Mouse (Mus musculus) heart, embryonic 16.5 days (tissue): ENCODE results near the gene Abcc2. TPM values are rescaled to one million over a fixed set of nuclear protein-coding genes. Genes with fewer than 3 reads are reported as not detected.

Experiments
- ATAC-seq: fragments of 200-750 bp; cut with Nextera tagmentation; replicated peaks from 2 replicates; pipeline ENCODE4 v1.8.0; 2017; ENCODE audit warnings: moderate number of reproducible peaks; ENCODE audit not compliant: insufficient read depth, low FRiP score; ENCODE audit errors: extremely low read depth
- H3K27ac ChIP-seq: fragments of 300-500 bp; sonication (generic); 2 replicates; pipeline ENCODE4 v1.5.1; 2014; ENCODE audit warnings: mild to moderate bottlenecking, low read length, control low read depth, moderate library complexity
- H3K27me3 ChIP-seq: fragments of 300-500 bp; sonication (generic); 2 replicates; pipeline ENCODE4 v1.6.1; 2014; ENCODE audit warnings: low read length, mixed read lengths; ENCODE audit not compliant: control insufficient read depth, insufficient read depth
- H3K36me3 ChIP-seq: fragments of 300-500 bp; sonication (generic); 2 replicates; pipeline ENCODE4 v1.6.1; 2014; ENCODE audit not compliant: control insufficient read depth, insufficient read depth
- H3K4me1 ChIP-seq: fragments of 300-500 bp; sonication (generic); 2 replicates; pipeline ENCODE4 v1.6.1; 2014; ENCODE audit warnings: low read length, mixed read lengths; ENCODE audit not compliant: control insufficient read depth, insufficient read depth
- H3K4me2 ChIP-seq: fragments of 300-500 bp; sonication (generic); 2 replicates; pipeline ENCODE4 v1.6.1; 2014; ENCODE audit warnings: low read depth, mild to moderate bottlenecking, control low read depth, low read length
- H3K4me3 ChIP-seq: fragments of 300-500 bp; sonication (generic); 2 replicates; pipeline ENCODE4 v1.5.1; 2014; ENCODE audit warnings: mild to moderate bottlenecking, control low read depth, low read length
- H3K9ac ChIP-seq: fragments of 300-500 bp; sonication (generic); 2 replicates; pipeline ENCODE4 v1.6.1; 2014; ENCODE audit warnings: low read length, control low read depth
- H3K9me3 ChIP-seq: fragments of 300-500 bp; sonication (generic); replicated peaks from 2 replicates; pipeline ENCODE4 v1.6.1; 2016; ENCODE audit warnings: low read length; ENCODE audit not compliant: control insufficient read depth
- WGBS: fragments of 180-500 bp; shearing (Covaris S2); extraction: QIAGEN DNeasy Blood & Tissue Kit; methylation state at CpG from one replicate; pipeline ENCODE4 v1.1.7; 2014; 5-methylcytosine and 5-hydroxymethylcytosine counted together
- polyA plus RNA-seq: library from polyadenylated mRNA; unstranded; fragments of >200 nt; fragmentation: Nextera tagmentation; extraction: Ambion mirVana; gene quantifications from 2 replicates; pipeline ENCODE4 v1.2.1, GENCODE M21; 2015

The Abcc2 gene
- polyA plus RNA-seq, 1 experiment from 2014 or later, result 0.11 TPM

DNA sequence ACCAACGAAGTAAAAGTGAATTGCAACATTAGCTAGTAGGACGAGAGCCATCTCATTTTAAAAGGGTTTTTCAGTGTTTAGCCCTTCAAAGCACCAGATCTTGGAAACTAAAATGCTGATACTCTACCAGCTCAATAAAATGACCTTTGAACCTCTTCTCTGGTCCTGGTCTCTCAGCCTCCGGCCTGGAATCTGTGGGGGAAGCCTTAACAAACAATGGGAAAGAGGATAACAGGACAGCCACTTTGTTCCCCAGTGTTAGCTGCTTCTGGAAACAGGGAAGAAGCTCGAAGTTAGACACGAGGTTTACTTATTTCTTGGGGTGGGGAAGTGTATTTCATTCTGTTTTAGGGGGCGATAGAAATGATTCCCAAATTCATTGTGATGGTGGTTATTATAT is 9.7 kb upstream of the Abcc2 start:
- Histone ChIP-seq H3K36me3 (peaks cover 6% of the 10 kb centered on the region; the same call in 1 of the 2 replicates), H3K9ac (no peak overlapping the region), H3K4me2 (no peak overlapping the region), H3K4me3 (no peak overlapping the region), H3K9me3 (no peaks in the 10 kb centered on the region), H3K4me1 (no peaks in the 10 kb centered on the region), H3K27me3 (0 out of 2 replicates have a peak, but pooled peaks cover 2% of the 10 kb centered on the region), H3K27ac (no peak overlapping the region)
- ATAC-seq, result no peak
- 65% methylated on average over 6 of the region's 6 CpGs for WGBS

DNA sequence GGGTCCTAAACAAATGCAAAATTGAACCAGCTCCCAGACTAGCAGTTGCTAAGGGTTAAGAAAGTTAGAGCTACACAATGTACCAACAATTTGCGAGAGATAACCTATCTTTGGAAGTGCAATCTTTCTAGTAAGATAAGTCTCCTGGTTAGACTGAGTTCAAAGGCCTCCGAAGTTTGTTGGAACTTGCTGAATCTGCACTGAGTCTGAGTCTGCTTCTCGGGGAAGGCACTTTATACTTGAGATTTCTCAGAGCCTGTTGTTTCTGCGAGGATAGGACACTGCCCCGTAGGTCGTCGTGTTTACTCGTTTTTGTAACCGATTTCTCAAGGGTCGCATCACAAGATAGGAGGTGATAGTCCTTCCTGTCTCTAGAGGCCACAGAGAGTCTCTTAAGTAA is 6.6 kb upstream of the Abcc2 start:
- 27% methylated on average over 10 of the region's 10 CpGs for WGBS
- H3K36me3 ChIP-seq, result no peaks in the 10 kb centered on the region
- no peak for ATAC-seq
- H3K4me1 ChIP-seq, result no peaks in the 10 kb centered on the region
- H3K4me2 ChIP-seq, result no peak overlapping the region
- H3K27me3 ChIP-seq, result 0 out of 2 replicates have a peak, but pooled peaks cover 2% of the 10 kb centered on the region
- no peaks in the 10 kb centered on the region for H3K9me3 ChIP-seq
- H3K9ac ChIP-seq, result no peak overlapping the region
- no peak overlapping the region for H3K4me3 ChIP-seq
- no peak overlapping the region for H3K27ac ChIP-seq

DNA sequence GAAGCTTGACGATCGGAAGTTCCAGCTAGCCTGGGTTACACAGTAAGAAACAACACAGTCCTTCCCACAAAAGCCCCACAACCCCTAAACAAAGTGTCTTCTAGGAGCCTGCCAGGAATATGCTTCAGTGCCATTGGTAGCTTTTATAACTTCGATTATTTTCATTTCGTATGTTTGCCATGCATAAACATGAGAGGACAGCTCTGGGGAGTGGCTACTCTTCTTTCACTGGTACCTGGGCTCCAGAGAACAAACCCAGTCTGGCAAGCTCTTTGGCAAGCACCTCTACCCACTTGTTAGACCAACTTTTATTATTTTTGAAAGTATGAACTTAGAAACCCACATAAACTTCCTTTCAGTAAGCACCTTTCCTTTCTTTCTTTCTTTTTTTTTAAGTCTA is 5.4 kb upstream of the Abcc2 start:
- Histone ChIP-seq H3K4me2 (no peak overlapping the region), H3K4me1 (no peaks in the 10 kb centered on the region), H3K9ac (no peak overlapping the region), H3K27ac (no peak overlapping the region), H3K9me3 (no peaks in the 10 kb centered on the region), H3K4me3 (no peak overlapping the region), H3K36me3 (no peaks in the 10 kb centered on the region), H3K27me3 (0 out of 2 replicates have a peak, but pooled peaks cover 2% of the 10 kb centered on the region)
- WGBS, result 80% methylated on average over 4 of the region's 4 CpGs
- ATAC-seq, result no peak

DNA sequence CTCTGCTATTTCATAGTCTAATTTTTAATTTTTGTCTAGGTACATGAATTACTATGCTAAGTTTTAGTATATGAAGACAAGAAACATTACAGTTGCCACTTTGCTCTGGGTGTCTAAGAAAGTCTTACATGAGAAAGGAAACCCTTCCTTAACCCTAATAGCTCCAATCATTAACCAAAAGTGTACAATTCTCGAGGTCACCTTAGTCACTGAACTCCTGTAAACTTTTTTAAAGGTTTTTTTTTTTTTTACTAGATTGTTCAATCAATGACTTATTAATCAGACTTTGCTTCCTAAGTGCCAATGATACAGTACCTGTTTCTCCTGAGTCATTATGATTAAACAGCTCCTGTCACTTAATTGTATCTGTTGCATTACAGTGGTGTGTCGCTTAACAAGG is 4.7 kb upstream of the Abcc2 start:
- 0 out of 2 replicates have a peak, but pooled peaks cover 2% of the 10 kb centered on the region for H3K27me3 ChIP-seq
- H3K9me3 ChIP-seq, result no peaks in the 10 kb centered on the region
- H3K9ac ChIP-seq, result no peak overlapping the region
- H3K4me2 ChIP-seq, result no peak overlapping the region
- 74% methylated on average over 2 of the region's 2 CpGs for WGBS
- H3K36me3 ChIP-seq, result no peaks in the 10 kb centered on the region
- no peak overlapping the region for H3K4me3 ChIP-seq
- H3K27ac ChIP-seq, result no peak overlapping the region
- no peaks in the 10 kb centered on the region for H3K4me1 ChIP-seq
- no peak for ATAC-seq

DNA sequence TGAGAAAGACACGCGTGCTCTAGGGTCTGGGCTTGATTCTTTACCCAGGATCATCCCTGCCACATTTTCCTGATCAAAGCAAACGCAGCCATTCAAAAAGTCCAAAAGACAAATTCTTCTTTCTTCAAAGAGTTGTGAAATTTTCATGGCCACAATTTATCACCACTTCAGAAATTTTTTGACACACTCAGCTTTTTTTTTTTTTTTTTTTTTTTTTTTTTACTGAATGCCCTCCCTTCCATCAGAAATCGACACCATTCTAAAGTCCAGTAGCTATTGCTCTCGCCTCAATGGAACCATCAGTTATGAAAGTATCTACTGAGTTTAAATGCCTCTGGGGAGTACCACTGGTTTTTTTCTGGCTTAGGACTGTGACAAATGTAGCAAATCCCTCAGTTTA is 1.6 kb upstream of the Abcc2 start:
- Histone ChIP-seq H3K4me1 (no peaks in the 10 kb centered on the region), H3K27me3 (0 out of 2 replicates have a peak, but pooled peaks cover 2% of the 10 kb centered on the region), H3K4me3 (no peak overlapping the region), H3K27ac (no peak overlapping the region), H3K36me3 (no peaks in the 10 kb centered on the region), H3K9me3 (no peaks in the 10 kb centered on the region), H3K4me2 (no peak overlapping the region), H3K9ac (no peak overlapping the region)
- 67% methylated on average over 5 of the region's 5 CpGs for WGBS
- no peak for ATAC-seq

DNA sequence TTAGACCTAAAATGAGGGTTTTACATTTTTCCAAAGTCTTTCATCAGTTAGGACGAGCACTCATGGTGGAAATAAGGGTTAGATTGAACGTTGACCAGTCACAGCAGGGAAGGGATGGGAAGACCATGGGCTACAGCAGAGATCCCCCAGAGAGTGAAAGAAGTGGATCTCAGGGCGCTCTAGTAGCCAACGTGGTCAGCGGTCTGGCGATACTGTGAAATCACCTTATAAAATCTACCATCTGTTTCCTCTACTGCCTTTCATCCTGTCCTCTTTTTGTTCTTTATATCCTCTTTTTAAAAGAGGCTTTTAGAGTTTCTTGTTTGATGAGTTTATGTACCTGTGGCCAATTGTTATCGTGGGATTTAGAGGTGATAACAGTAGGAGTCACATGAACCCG is 2.8 kb downstream of the Abcc2 start:
- Histone ChIP-seq H3K9me3 (no peaks in the 10 kb centered on the region), H3K36me3 (no peaks in the 10 kb centered on the region), H3K4me2 (no peak overlapping the region), H3K4me3 (no peak overlapping the region), H3K9ac (no peak overlapping the region), H3K27ac (no peak overlapping the region), H3K4me1 (no peaks in the 10 kb centered on the region), H3K27me3 (no peaks in the 10 kb centered on the region)
- ATAC-seq, result no peak
- 67% methylated on average over 8 of the region's 8 CpGs for WGBS

DNA sequence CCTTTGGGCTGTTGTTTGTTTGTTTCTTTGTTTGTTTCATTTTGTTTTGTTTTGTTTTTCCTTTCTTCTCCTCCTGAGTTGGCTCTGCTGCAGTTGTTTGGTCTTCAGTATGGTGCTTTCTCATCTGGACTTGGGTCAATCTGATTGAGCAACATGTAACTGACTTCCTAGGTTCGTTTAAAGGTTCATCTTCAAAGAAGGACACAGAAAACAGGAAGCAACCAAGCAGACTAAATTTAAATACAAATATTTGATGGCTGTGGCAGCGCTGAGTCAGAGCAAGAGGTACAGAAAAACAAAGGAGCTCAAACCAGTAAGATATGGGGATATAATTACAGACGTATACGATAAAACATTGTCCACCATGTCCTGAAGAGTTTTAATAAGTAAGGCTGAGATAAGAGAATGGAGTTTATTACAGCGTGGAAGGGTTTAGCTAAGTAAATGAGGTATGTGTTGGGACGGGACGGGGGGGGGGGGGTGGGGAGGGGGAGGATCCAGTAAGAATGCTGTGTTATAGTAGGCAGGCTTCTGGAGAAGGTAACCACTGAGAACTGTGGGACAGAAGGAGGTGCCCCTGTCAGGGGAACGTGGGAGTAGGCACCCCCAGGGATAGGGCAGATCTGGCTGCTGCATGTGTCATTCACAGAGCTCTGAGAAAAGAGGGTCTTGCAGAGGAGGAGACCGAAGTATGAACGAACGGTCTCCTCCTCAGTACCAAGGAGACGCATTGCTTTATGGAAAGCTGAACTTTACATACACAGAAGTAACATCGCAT is 4.4 kb downstream of the Abcc2 start:
- Histone ChIP-seq H3K4me3 (no peak overlapping the region), H3K9me3 (no peaks in the 10 kb centered on the region), H3K4me1 (no peaks in the 10 kb centered on the region), H3K36me3 (no peaks in the 10 kb centered on the region), H3K27ac (no peak overlapping the region), H3K9ac (no peak overlapping the region), H3K27me3 (no peaks in the 10 kb centered on the region), H3K4me2 (no peak overlapping the region)
- ATAC-seq, result no peak
- 78% methylated on average over 13 of the region's 13 CpGs for WGBS

DNA sequence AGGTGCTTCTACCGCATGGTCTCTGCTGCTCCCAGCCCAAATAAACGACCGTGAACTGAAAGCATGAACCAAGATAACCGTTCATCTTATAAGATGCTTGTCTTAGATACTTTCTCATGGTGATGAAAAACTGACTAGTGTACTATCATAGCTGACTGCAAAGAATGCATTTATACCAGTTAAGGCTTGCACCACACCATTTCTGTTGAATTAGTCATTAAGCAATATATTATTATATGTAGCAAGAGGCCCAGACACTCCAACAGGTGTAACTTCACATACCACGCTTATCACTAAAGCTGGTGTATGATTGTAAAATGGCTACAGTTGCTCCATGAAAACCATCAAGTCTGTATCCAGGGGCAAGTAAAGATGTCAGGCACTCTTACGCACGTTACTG is 7.8 kb downstream of the Abcc2 start:
- no peaks in the 10 kb centered on the region for H3K36me3 ChIP-seq
- H3K27me3 ChIP-seq, result no peaks in the 10 kb centered on the region
- H3K9me3 ChIP-seq, result no peaks in the 10 kb centered on the region
- H3K27ac ChIP-seq, result no peak overlapping the region
- WGBS, result 77% methylated on average over 7 of the region's 7 CpGs
- H3K4me2 ChIP-seq, result no peak overlapping the region
- no peak for ATAC-seq
- H3K9ac ChIP-seq, result no peak overlapping the region
- no peaks in the 10 kb centered on the region for H3K4me1 ChIP-seq
- no peak overlapping the region for H3K4me3 ChIP-seq

DNA sequence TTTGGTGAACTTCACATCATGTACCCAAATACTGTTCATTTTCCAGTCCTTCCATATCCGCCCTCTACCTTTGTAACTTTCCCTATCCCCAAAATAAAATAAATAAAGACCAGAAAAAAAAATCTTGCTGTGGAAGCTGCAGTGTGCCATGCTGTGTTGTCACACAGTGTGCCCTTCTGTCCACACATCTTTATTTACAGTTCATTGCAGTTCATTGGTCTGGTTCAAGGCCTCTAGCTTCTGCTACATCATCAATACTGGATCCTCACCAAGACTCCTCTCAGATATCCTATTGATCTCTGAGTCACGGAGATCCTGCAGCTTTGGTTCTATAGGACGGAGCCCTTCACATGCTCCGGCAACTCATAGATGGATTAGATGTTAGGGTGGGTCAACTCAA is 10.5 kb downstream of the Abcc2 start:
- H3K27ac ChIP-seq, result no peak overlapping the region
- H3K27me3 ChIP-seq, result no peaks in the 10 kb centered on the region
- H3K4me3 ChIP-seq, result no peak overlapping the region
- ATAC-seq, result no peak
- no peak overlapping the region for H3K9ac ChIP-seq
- no peaks in the 10 kb centered on the region for H3K4me1 ChIP-seq
- no peaks in the 10 kb centered on the region for H3K36me3 ChIP-seq
- WGBS, result 82% methylated on average over 4 of the region's 4 CpGs
- H3K4me2 ChIP-seq, result no peak overlapping the region
- no peaks in the 10 kb centered on the region for H3K9me3 ChIP-seq
